Mouse (Mus musculus) kidney, adult 11 months (tissue): ENCODE results near the gene Slc26a6.

Experiments
- DNase-seq: peaks from one replicate; pipeline ENCODE4 v3.0.0; 2022

The Slc26a6 gene

GRCm38 (mm10) chr9:108848419-108848818 lies 4.7 kb upstream of the Slc26a6 start:
- no peak for DNase-seq

DNA sequence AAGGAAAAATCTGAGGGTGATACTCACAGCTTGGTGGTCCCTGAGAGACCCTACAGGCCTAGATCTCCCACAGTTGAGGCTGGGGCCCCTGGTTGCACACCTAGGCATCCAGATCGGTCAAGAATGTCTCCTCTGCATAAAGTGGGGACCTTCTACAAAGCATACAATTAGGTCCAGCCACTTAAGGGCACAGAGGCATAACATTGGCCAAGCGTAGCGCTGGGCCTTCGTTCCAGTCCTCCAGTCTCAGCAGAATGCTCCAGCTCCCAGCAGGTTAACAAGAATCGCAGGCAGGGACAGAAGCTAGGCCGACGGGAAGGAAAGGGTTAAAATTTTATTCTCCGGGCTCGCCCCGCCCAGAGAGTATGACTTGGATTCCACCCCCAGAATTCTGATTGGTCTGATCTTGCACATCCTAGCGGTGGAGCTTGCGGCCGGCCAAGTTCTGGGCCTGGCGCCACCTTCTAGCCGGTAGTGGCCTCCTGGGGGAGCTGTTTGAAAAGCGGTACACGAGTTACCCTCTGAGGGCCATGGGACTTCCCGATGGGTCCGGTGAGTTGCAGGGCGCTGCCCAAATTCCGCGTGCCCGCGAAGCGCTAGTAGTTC lies 655 bp downstream of the Slc26a6 start:
- DNase-seq = peak; percentile 95

DNA sequence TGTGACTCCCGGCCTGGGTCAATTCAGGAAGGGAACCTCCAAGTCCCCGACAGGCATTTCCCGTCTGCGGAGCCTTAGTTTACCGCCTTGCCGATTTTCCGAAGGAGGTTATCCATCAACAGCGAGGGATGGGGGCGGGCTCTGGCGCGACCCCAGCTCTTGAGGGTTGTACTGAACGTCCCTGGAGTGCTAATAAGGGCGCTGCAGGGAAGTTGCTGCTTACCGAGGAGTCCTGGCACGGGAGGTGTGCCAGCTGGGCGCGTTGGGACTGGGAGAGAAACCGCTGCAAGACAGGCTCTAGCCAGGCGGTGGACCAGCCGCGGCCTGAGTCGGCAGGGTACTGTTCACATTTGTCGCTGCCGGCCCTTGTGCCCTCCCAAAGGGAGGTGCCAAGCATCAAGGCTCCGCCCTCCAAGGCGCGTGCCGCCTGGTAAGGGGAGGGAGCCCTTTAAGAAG lies 1.2 kb downstream of the Slc26a6 start:
- DNase-seq = peak; percentile 90

- DNase-seq = peak; percentile 78
These were observed 2.3 kb downstream of the Slc26a6 start for GRCm38 (mm10) chr9:108855335-108855734.

DNA sequence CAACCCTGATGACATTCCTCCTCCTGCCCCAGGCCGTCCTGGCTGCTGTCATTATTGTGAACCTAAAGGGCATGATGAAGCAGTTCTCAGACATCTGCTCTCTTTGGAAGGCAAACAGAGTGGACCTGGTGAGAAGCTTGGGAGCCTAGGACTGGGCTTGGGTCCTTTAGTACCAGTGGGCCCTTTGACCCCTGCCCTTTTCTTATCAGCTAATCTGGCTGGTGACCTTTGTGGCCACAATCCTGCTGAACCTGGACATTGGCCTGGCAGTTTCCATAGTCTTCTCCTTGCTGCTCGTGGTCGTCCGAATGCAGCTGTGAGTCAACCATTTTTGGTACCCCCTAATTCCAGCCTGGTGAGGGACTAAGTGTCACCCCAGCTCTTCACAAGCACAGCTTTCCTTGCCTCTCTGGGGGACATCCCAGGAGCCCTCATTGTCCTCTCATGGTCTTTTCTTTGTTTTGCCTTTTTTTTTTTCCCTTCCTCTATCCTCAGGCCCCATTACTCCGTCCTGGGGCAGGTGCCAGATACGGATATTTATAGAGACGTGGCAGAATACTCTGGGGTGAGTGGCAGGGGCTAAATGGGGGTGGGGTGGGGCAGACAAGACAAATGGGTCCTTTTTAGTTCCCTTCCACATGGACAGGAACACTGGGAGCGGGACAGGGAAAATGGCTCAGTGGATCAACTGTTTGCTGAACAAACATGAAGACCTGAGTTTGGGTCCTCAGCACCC lies 5.9 kb downstream of the Slc26a6 start:
- DNase-seq = no peak

DNA sequence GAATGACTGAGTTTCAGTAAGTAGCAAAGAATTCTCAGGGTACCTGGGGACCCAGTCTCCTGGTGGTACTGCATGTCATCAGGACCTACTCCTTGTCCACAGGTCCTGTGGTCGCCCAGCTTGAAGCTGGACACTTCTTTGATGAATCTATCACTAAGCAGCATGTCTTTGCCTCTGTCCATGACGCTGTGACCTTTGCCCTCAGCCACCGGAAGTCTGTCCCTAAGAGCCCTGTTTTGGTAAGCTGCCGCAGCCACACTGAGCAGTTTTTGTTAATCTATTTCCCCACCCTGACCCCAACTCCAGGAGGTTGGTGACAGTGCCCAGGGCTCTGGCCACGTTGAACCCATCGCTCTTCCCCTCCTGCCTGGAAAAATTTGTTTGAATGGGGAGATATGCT lies 59.2 kb downstream of the Slc26a6 start:
- no peak for DNase-seq

- DNase-seq = no peak
These were observed 60.1 kb downstream of the Slc26a6 start for GRCm38 (mm10) chr9:108913161-108913560.

GRCm38 (mm10) chr9:108913621-108914020 lies 60.5 kb downstream of the Slc26a6 start:
- DNase-seq = no peak

DNA sequence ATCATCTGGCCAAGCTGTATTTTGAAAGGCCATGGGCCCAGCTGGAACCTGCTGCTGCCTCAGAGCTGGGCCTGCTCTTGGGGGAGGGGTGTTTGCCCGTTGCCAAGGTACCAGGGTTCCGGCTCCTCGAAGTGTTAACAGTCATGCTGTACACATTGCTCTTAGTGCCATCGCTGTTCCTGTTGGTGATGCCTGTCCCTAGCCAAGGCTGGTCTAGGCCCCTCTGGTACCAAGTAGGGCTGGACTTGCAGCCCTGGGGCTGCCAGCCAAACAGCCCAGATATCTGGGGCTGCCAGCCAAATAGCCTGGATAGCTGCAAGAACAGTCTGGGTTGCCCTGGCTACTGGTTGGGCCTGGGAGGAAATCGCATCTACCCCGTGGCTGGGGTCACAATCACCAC lies 61.4 kb downstream of the Slc26a6 start, which contains the start of gene Tmem89:
Gene Tmem89 (plus strand): TSS at position 129 of the 400 bp plus-strand sequence.
- DNase-seq = no peak

GRCm38 (mm10) chr9:108925897-108926296 lies 72.8 kb downstream of the Slc26a6 start:
- peak; percentile 28 for DNase-seq

GRCm38 (mm10) chr9:108928424-108928823 lies 75.3 kb downstream of the Slc26a6 start:
- no peak for DNase-seq

GRCm38 (mm10) chr9:108935991-108936390 lies 82.9 kb downstream of the Slc26a6 start:
- DNase-seq = no peak

DNA sequence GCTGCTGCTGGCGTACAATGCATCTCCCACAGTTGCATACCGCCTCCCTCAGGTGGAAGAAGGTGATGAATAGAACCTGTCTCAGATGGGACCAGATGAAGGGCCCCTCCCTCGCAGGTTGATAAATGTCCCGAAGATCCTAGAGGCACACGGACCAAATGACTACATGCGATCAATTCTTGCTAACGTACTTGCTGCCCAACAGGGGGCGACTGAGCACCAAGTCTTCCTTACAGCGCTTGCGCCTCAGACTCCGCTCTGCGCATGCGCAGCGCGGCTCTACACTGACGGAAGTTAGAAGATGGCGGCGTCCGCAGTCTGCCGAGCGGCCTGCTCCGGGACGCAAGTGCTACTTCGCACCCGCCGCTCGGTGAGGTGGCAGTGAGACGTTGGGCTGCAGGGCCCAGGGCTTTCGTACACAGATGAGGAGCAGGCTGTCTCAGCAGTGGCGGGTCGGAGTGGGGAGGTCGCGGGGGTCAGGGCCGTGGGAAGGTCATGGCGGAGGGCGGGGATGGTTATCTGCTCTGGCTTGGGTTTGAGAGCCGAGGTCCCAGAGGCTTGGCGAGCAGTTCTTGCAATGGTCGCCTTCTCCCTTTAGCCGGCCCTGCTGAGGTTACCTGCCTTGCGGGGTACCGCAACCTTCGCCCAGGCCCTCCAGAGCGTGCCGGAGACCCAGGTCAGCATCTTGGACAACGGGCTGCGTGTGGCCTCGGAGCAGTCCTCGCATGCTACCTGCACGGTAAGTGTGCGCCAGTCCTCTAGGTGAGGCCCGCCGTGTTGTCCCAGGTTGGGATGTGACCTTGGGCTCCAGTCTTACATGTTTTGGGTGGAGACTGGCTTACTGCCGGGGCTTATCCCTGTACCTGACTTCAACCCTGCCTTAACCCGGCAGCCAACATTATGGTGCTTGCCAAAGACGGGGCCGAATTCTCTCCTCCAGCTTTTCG lies 83.6 kb downstream of the Slc26a6 start, which contains the start of gene Uqcrc1:
Gene Uqcrc1 (plus strand): TSS at position 216 of the 947 bp plus-strand sequence.
- peak; percentile 93 for DNase-seq

DNA sequence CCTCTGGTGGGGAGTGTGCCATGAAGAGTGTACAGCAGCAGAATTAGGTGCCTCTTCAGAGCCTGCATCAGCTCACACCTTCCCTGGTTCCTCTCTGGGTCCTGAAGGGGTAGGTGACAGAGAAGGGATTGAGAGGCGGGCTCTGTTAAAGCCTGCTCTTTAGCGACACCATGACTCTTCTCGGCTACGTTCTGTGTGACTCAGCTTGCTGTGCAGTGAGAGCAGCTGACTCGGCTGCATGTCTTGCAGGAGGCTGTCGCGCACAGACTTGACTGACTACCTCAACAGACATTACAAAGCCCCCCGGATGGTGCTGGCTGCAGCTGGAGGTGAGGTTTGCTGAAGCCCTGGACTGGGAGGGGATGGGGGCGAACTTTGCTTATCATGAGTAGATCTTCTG lies 92.0 kb downstream of the Slc26a6 start:
- DNase-seq = no peak

DNA sequence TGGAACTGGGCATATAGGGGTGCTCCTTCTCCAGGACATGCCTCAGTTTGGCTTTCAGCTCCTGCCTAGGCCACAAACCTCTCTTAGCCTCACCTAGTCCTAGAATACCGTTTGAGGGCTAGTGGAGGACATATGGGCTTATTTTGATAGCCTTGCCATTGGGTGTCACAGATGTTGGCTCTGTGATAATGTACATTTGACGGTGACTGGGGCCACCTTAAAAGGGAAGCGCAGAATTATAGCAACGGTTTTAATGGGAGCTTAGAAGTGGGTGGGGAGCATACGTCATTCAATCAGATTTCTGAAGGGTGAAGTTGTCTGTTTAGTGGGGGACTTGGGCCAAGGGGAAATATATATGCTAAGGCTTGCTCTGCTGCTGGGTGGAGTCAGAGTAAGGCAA lies 92.5 kb downstream of the Slc26a6 start:
- DNase-seq = no peak

- DNase-seq = peak; percentile 21
These were observed 96.3 kb downstream of the Slc26a6 start for GRCm38 (mm10) chr9:108949231-108949966.

DNA sequence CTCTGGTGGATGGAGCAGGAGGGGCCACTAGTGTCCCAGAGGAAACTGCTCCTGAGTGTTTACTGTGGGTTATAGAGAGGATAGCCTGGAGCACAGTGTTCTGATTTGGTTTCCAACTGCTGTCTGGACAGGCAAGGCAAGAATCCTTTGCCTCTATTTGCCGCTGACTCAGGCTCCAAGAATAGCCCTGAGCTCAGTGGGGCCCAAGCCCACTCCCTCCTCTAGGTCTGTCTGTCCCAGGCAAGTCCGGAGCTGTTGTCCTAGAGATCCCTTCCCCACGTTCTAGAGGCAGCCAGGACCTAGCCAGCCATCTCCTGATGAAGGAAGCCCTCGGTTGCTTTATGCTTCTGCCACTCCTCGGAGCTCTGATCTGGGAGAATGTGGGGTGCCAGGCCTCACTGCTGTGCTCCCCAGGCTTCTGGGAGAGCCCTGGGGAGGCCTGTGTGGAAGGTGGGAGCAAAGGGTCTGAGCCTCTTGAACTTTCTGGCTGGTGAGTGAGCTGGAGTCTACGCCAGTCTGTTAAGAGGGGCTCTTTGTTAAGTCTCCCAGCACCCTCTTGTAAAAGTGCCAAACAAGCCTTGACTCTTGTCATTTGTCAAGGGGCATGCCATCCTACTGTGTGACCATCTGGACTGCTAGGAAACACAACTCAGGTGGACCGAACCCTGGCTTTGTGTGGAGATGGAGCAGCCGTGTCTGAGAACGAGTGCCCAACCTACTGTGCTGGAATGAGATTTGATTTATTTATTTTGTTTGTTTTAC lies 97.1 kb downstream of the Slc26a6 start:
- no peak for DNase-seq

GRCm38 (mm10) chr9:108953081-108953636 lies 100.1 kb downstream of the Slc26a6 start, which contains the start of gene Col7a1:
TSS of gene Col7a1 (plus strand) at chr9:108953586.
- DNase-seq = no peak

DNA sequence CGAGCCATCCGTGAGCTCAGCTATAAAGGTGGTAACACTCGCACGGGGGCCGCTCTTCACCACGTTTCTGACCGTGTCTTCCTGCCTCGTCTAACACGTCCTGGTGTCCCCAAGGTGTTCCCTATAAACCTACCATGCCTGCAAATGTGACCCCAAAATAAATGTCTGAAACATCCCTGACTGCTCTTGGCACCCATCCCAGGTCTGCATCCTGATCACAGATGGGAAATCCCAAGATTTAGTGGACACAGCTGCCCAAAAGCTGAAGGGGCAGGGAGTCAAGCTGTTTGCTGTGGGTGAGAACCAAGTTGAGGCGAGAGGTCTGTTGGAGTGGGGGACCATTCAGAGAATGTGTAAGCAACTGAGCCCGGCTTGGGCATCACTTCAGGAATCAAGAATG lies 102.2 kb downstream of the Slc26a6 start:
- no peak for DNase-seq

DNA sequence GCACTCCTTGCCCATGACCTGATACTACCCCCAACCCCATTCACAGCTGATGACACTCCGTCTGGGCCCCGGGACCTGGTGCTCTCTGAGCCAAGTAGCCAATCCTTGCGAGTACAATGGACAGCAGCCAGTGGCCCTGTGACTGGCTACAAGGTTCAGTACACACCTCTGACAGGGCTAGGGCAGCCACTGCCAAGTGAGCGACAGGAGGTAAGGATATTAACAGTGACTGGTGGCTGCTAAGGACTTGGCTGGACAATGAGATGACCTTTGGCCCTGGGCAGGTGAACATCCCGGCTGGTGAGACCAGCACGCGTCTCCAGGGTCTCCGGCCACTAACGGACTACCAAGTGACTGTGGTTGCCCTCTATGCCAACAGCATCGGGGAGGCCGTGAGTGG lies 102.8 kb downstream of the Slc26a6 start:
- peak; percentile 69 for DNase-seq
